Mouse (Mus musculus) testis, adult 2 months (tissue): ENCODE measurements at regions not wholly inside any gene's neighbourhood (a gene's known extent, or its start where the extent isn't known, plus 50 kb on each side); places are given as distances from the start of the nearest gene placed in this dataset.

ENCODE experiments used
- CTCF ChIP-seq: fragments of 200-500 bp; IDR thresholded peaks from 2 replicates; pipeline ENCODE4 v1.5.1; 2012; ENCODE audit warnings: low read depth, mild to moderate bottlenecking, inconsistent platforms, low read length, moderate library complexity; ENCODE audit not compliant: control insufficient read depth, insufficient read depth, insufficient replicate concordance
- POLR2A ChIP-seq: fragments of 200-500 bp; IDR thresholded peaks from 2 replicates; pipeline ENCODE4 v1.6.1; 2012; ENCODE audit warnings: low read depth, mild to moderate bottlenecking, inconsistent platforms, low read length, moderate library complexity; ENCODE audit not compliant: control insufficient read depth

DNA sequence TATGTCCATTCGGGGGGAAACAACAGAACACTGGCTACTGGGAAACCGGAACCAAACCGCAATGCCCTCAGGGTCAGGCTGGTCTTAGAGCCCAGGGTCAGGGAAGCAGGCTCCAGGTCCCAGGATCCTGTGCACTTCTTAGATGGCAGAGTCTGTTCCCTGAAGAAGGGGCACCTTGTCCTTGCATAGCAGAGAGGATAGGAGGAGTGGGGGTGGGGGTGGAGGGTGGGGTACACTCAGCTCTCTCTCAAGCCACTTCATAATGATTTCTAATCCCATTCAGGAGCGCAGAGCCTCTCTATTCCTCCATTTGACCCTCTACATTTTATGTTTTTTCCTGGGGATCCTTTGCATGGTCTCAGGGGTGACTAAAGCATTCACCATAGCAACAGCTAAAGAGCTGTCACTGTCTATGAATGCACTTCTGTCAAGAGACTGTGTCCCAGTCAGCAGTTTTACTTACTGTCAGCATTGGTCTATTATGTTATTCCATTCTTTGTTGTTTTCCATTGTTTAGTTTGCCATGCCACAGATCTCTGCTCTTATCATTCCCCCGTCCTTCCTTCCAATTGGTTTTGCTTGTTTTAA lies 64.2 kb upstream of the Gm17728 start:
- no peak for TF ChIP-seq CTCF
- TF ChIP-seq POLR2A, result no peak
